Comparison of ENCODE assay signal across 22 mouse cellular contexts in the genomic region with DNA sequence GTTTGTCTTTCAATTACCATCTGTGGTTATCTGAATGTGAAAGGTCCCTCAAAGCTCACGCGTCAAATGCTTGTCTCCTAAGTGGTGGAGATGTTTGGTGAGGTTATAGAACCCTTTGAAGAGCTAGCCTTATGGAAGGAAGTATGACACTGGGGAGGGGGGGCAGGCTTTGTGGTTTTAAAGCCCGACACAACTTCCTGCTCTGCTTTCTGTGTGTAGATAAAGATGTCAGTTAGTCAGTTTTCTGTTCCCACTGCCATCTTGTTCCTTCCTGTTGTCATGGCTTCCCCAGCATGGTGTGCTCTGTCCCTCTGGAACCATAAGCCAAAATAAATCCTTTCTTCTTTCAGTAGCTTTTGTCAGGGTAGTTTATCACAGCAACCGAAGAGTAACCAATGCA.
DNase-seq lines count a peak whose midpoint lies in the region; ATAC-seq and TF ChIP-seq lines count a peak whose summit lies in the region.
"Had no signal": no experiment of that assay in that cellular context is flagged by ENCODE, and none has a peak within 500 bp of the region (broad histone marks: within the 10 kb centered on the region; RNA-seq: fewer than 3 reads in every experiment).

No protein-coding gene starts in this region.

- TF ChIP-seq CTCF in layer of hippocampus, adult 2 months (conservative IDR thresholded peaks at IDR 0.05): no peak

- no peak overlapping the region for H3K27ac ChIP-seq in layer of hippocampus, adult 2 months
- H3K27ac ChIP-seq: embryonic facial prominence, embryonic 15.5 days; forebrain, embryonic 10.5 days; gastrocnemius, adult 2 months; hindbrain, embryonic 10.5 days; hindbrain, embryonic 14.5 days had no signal

- DNase-seq in thymus, postnatal 0 days (ENCODE audit: low spot score): peak; percentile 41
- no peak for DNase-seq in thymus, postnatal 10 days (ENCODE audit: low spot score in 2 of 2)
- peak; percentile 33 for DNase-seq in MEL-GATA-1-ER (ENCODE audit: extremely low read depth, low read depth)
- peak; percentile 7 for DNase-seq in naive thymus-derived CD4-positive, alpha-beta T cell, adult 2 months (ENCODE audit: low read depth)
- DNase-seq in layer of hippocampus, adult 2 months (ENCODE audit: low spot score in 2 of 2): no peak
- DNase-seq in MN1 (ENCODE audit: low spot score): no peak
- DNase-seq: adrenal gland, postnatal 14 days; cerebellum, adult 2 months; cerebellum, postnatal 10 days; embryo, embryonic 11 days; gastrocnemius, adult 2 months; gastrocnemius, postnatal 25 days had no signal

- no peak overlapping the region for H3K4me3 ChIP-seq in layer of hippocampus, adult 2 months
- H3K4me3 ChIP-seq: embryonic facial prominence, embryonic 15.5 days; erythroblast, embryonic 14.5 days; forebrain, embryonic 10.5 days; gastrocnemius, adult 2 months; heart, embryonic 12.5 days; hindbrain, embryonic 10.5 days had no signal

- ATAC-seq in cerebellum, adult (ENCODE audit: insufficient number of reproducible peaks, low FRiP score, low TSS enrichment): no peak
- ATAC-seq: activated CD4-positive, CD25-positive, alpha-beta regulatory T cell, adult 4 months; forebrain, embryonic 14.5 days; Patski had no signal

Comparison
In these comparisons a context has a peak if more than half of its experiments do, and no peak if none do; other contexts are left out.
1. DNase-seq: peak in thymus, postnatal 0 days (single experiment), MEL-GATA-1-ER (single experiment) and naive thymus-derived CD4-positive, alpha-beta T cell, adult 2 months (single experiment); none in thymus, postnatal 10 days (0 of 2), layer of hippocampus, adult 2 months (0 of 2) and MN1 (single experiment).